Mouse (Mus musculus) kidney, postnatal 25 days (tissue): ENCODE results near the gene 4930430F08Rik.
"Not testable (repeated sequence)": the region's sequence is repeated elsewhere in the genome, so short reads cannot be mapped to it uniquely, and the experiment has no call there.

Experiments used
- DNase-seq, 2 experiments: peaks; one replicate each; pipeline ENCODE4 v3.0.0; 2021; ENCODE audit warnings: mixed read lengths in 2 of 2

Gene 4930430F08Rik

DNA sequence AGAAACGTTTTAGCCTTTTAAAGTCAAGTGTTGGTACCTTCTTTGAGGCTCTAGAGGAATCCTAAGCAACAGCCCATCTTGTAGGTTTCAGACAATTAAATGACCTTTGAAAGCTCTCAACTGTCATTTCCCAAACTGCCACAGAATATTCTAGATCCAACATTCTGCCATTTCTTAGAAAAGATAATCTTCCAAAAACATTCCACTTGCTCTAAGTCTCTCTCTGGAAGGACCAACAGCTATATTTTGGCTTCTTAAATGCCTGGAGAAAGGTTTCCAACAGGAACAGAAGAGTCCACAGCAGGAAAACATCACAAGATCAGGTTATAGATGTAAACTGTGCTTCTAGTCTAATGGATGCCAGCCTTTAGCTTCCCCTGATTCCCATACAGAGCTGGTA is at the start of gene 4930430F08Rik, which contains the start of gene 1700017N19Rik:
Gene 4930430F08Rik (minus strand): TSS at position 101 of the 400 bp plus-strand sequence.
Gene 1700017N19Rik (plus strand): TSS at position 162 of the 400 bp plus-strand sequence.
- DNase-seq: no peak

DNA sequence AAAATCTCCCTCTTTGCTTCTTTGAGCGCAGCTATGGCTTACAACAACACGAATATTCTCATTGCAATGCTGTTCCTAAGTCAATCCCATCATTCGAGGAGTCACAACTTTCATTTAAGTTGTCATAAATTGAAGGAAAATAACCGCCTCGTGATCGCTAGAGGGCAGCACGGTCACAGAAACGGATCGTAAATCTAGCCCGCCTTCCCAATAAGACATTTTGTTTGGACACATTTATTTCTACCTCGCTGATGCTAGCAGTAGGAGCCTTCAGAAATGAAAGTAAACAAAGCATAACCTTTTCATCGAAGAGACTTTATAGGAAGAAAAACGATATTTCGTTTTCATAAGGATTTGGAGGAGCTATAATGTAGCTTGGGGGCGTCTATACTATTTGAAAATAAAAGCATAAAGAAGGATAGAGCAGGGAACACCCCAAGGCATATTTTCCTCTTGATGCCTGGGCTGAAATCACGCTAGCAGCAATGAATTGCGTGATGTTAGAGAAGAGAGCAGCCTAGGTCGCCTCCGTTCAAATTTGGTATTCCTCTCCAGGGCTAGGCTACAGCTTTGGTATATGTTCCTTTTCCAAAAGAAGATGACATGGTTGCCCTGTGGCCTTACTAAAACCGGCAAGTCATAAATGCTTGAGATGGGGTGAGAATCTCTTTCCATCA is 39.7 kb upstream of the 4930430F08Rik start:
- DNase-seq: peak in 1 of 2 experiments; percentile 61

DNA sequence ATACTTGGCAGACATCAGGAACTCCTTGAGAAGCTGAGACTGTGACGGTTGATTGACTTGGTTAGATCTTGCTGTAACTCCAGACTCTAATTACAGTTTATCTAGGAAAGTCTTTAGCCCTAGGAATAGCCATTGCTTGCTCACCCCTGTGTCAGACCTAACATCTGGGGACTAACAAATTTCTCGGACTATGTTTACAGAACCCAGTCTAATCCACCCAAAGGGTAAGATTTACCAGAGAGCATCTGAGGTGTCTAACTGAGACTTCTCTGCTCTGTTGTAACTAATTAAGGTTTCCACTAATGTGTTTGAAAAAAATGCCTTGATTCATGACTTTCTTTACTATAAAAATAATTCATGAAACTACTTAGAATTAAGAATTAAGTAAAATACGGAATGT is 32.3 kb upstream of the 4930430F08Rik start:
- DNase-seq: no peak

DNA sequence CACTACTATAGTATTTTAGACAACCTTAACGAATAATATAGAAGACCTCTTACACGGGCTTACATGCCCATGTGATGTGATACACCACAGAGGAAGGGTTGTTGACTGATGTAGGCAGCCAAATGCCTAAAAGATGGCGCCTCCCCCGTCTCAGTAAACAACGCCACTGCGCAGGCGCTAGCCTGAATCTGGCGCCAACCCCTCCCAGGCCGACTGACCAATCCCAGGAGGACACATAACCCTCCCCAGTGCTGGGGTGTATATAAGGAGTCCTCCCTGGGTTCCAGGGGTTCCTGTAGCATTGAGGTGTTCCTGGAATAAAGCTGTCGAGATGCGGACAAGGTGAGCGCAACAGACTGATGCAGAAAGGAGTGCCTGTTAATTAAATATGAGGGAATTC is 29.8 kb upstream of the 4930430F08Rik start:
- DNase-seq: no peak

DNA sequence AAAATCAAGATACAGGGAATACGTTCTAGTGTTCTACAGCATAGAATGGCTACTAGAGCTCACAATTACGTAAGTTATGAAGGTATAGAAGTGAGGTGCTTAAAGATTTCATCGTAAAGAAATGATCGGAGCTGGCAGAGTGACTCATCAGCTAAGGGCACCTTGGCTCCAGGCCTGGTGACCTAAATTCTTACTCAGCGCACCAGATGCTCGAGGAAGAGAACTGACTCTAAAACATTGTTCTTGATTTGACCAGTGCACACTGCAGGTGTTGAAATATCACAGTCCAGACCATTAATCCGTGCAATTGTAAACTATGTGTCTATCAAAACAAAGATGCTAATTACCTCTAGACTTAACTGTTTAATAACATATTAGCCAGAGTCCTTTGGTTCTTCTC is 29.3 kb upstream of the 4930430F08Rik start:
- no peak for DNase-seq

DNA sequence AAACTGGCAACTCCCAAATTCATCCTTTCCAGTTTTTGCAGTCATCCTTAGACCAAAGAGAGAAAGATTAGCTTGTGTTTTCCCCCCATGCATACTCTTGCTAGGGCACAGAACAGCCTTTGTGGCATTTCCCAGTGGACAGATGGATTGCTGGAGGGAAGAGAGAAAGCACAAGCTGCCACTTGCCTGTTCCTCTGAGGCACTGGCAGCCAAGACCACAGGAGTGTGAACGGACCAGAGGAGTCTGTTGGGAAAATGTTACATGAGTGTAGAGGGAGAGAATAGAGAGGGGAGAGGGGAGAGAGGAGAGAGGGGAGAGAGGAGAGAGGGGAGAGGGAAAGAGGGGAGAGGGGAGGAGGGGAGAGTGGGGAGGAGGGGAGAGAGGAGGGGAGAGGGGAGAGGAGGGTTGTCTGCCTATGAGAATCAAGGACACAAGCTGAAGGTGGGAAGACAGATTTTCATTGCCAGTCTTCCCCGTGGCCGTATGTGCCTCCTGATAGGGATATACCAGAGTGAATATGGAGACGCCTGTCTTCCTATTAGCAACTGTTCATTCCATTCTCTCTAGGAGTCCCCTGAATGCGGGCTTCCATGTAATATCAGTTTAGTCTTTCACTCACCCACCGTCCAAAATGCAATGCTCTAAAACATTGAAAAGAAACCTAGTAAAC is 27.1 kb upstream of the 4930430F08Rik start:
- DNase-seq: no peak

DNA sequence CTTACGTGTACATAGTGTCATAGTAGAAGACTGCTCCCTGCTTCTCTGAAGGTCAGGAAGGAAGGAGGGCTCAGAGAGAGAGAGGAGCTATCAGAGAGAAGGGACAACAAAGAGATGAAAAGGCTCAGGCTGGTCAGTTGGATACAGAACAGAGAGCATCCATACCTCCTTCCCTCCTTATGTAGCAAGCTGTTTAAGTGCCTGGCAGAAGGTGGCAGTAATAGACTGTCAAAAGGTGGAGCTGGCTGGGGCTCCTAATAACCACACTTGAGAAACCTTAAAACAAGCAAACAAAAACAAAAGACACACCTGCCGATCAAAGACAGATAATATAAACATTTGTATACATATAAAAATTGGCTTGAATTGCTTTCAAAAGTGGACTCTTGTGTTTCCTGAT is 14.0 kb upstream of the 4930430F08Rik start:
- no peak for DNase-seq

DNA sequence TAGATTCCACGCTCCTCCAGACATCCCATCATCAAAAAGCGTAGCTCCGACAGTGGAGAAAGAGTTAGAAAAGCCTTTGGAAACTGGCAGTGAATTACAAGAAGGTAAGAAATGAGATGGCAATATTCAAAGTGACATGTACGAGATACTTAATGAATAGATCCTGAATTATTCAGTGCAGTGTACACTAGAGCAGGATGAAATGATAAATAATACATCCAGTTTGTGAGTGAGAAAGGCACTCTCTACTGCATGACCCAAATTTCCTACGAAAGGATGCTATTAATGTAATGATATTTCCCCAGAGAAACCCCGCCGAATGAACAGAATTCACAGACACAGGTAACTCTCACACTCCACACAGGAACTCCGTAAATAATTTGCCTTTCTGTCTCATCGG is 13.3 kb upstream of the 4930430F08Rik start:
- DNase-seq: no peak

DNA sequence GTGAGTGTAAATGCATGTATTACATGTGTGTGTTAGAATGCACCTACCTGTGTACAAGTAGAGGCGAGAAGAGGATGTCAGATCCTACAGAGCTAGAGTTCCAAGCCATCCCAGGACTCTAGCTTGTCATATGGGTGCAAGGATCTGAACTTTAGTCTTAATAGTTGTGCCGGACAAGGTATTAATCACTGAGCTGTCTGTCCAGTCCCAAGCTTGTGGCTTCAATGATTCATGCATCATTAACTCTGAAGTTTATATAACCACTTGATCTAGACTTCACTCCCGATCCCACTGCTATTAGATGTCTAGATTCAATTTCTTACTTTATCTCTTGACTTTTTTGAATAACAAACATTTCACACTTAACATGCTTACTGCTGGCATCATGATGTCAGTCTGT is 8.1 kb upstream of the 4930430F08Rik start:
- no peak for DNase-seq

DNA sequence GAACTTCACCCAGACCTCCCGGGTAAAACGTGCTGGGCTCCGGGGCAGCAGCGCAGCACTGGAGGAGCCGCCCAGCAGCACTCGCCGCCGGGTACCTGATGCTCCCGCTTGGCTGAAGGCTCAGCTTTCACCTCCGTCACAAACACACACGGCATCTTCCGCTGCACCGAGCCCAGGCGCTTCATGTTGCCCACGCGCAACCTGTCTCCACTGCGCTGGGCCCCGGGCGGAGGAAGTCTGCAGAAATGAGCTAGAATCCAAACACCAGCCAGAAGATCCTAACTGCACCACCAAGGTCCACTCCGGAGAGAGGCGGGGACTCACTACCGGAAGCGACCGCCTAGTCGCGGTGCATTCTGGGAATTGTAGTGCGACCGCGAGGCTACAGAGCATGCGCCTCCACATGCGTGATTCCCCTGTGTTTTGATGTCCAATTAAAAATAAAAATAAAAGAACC is 1.3 kb downstream of the 4930430F08Rik start:
- peak; percentile 93 to 94 for DNase-seq

DNA sequence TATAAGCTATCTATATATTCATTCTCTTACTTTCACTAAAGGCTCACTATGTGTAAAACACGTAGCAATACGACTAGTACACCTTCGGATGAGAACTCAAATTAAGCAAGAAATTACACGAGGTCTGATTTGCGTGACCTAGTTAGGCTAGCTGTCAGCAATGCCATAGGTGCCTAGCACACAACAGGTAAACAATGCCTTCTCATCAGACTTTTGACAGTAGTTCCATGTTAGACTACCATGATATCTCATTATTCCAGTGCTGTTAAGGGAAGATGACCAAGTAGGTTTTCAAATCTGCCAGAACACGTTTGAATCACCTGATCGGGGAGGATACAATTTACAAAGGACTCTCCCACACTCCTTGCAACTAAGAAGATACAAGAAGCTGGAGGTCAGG is 1.7 kb downstream of the 4930430F08Rik start:
- no peak for DNase-seq

DNA sequence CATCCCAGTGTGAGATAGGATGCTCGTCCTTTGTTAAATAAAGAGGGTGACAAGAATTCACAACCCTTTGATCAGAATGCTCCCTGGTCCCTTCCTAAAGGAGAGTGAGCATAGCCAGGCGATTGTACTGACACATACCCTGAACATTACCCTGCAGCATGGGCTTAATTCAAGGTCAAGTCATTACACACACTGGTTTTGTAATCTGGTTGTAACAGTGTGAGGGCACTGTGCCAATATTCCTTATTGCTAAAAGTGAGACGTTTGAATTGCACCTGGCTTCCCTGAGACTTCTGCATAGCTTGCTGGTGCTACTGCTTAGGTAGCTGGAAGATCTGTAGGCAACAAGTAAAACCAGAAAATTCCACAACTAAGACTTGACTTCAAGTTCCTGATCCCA is 6.0 kb downstream of the 4930430F08Rik start:
- no peak for DNase-seq

DNA sequence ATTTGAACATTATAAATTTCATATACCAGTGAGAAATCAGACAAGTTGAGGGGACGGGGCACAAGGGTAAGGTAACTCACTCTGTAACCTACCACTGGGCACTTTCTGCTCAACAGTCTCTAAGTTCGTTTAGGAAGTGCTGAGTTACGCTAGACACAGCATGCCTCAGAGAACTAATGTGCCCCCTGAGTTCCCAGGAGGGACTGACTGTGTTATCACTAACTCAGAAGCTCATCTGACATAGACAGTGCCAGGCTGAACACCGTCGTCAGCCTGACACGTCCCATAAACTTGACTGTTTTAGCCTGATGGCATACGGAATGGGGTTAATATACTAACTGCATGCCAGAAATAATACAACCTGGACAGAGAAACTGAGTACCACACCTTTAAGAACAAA is 14.9 kb downstream of the 4930430F08Rik start:
- DNase-seq: no peak

DNA sequence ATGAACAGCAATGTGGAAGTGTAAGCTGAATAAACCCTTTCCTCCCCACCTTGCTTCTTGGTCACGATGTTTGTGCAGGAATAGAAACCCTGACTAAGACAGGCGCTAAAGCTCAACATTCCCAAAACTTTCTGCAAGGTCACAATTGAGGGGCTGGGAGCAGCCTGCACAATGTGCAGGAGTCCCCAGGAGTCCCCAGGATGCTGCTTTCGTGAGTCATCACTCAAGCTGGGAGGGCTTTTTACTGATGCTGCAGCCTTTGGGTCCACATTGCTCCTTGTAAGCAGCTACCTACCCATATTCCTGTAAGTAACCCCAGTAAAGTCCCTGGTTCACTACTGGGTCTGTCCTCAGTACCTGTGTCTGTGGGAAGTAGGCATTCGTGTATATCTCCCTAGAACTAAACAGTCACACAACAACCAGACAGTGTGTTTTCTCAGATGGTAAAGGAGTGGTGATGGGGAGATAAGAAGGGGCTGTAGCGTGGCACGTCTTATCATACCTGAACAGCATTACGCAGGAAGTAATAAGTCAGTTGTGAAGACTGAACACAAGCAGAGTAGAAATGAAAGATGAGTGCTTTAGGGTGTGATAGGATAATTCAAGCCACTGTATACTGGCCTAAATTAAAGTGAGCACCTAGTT is 15.6 kb downstream of the 4930430F08Rik start:
- DNase-seq: no peak

DNA sequence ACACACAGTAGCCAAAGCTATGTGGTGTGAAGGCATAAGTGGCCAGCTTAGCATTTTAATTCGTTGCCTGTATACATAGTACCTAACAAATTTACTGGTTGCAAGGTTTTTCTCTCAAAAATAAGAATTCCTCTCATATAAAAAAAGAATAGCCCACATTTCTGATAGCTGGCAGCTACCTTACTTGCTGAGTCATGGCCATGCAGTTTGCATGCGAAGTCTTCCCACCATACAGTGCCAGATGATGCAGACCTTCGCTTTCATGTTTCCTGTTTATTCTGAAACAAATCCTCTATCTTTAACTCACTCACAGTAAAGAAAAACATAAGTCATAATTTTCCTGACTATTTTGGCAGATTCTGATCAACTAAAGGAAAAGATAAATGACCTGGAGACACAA is 18.5 kb downstream of the 4930430F08Rik start:
- DNase-seq: no peak

DNA sequence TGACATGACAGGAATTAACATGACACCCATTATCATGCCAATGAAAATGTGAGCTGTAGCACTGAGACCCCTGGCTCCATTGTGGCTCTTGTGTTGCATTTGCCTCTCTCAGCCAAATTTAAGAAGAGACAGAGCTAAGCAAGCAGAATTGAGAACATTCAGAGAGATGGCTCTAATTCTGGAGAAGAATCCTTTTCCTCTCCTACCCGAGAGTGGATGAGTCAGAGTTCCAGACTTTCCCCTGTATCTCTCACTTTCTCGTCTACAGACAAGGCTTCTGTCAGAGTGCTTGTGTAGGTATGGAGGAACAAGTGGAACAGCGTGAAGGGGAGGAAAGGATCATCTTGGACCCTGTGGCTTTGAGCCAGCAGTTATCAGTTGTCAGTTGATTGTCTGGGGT is 26.1 kb downstream of the 4930430F08Rik start:
- DNase-seq: no peak

DNA sequence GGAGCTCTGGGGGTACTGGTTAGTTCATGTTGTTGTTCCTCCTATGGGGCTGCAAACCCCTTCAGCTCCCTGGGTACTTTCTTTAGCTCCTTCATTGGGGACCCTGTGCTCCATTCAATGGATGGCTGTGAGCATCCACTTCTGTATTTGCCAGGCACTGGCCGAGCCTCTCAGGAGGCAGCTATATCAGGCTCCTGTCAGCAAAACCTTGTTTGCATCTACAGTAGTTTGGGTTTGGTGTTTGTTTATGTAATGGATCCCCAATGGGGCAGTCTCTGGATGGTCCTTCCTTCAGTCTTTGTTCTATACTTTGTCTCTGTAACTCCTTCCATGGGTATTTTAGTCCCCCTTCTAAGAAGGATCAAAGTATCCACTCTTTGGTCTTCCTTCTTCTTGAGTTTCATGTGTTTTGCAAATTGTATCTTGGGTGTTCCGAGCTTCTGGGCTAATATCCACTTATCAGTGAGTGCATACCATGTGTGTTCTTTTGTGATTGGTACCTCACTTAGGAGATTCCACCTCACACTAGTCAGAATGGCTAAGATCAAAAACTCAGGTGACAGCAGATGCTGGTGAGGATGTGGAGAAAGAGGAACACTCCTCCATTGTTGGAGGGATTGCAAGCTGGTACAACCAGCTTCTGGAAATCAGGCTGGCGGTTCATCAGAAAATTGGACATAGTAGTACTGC is 29.9 kb downstream of the 4930430F08Rik start:
- not testable (repeated sequence) for DNase-seq

DNA sequence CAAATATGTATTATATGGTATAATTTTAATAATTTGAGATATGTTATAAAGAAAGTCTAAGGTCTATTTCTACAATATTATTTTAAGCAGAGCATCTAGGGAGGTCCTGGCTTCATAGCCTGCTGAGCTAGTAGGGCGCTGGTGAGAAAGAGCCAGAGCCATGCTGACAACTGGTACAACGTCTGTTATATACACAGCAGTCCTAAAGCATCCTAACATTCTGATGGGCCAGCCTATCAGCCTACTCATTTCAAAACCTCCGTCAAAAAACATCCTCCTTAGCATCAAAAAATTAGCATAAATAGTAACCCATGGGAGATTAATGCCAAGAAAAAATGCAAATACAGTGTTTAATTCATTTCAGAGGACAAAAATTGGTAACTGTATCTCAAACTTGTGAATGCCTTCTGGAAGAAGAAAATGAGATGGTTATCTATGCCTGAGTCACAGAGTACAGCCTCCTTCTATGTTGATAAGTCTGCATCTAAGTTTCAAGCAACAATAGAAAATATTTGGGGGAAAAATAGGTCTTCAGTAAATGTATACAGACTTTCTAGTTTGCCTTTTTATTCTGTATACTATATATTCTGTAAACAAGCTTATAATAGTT is 33.6 kb downstream of the 4930430F08Rik start:
- no peak for DNase-seq

DNA sequence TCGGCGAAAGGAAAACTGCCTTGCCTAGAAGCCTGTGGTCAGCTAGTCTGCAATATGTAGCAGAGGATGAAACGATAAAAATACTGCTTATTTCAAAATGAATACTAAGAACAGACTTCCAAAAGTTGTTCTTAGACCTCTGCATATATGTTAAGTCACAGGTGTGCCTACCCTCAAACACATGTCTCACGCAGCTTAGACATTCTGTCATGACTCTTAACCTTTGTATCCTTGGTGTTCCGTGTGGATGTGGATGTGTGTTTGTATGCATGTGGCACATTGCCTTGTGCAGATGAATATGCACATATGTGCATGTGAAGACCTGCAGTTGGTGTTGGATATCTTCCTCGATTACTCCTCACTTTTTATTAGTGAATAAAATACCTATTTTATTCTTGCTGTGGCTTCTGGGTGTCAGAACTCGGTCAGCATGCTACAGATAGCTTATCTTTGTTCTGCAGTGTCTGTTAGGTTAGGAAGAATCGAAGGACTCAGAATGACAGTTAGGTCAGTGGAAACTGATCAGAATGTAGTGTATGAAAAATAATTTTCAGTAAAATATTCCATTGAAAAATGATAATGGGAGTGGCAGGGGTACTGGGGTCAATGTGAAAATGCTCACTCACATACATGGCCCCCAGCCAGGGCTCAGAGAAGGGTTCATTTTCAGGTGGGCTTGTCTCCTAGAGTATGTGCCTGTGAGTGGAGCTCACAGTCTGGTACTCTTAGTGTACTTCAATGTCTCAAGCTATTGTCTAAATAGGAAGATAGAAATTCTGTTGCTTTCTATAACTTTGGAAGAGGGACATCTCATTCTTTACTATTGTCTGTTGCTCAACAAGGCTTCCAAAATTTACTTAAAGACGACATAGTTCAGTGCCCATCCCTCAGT is 65.5 kb downstream of the 4930430F08Rik start:
- no peak for DNase-seq

DNA sequence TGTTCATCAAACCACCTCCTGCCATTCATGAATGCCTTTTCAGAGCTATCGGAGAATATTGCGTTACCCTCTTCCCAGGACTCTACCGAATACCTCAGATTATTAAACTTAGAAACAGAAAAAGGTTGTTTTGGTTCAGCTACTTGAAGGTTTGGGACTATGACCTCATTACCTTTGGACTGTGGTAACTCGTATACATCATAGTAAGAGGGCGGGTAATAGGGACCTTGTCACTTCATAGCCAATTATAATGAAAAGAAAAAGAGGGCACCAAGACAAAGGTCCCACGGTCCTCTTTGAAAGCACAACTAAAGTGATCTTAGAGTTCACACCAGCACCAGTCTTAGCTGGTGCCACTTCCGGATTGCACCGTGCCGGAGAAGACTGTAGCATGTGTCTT is 67.9 kb downstream of the 4930430F08Rik start:
- DNase-seq: no peak
